Mouse (Mus musculus): ENCODE results near the gene Pde7b. TPM values are rescaled to one million over a fixed set of nuclear protein-coding genes. Genes with fewer than 3 reads are reported as not detected.

Gene Pde7b
- polyA plus RNA-seq, 2 experiments = 0.22 to 0.39 TPM

- Histone ChIP-seq H3K9me3 (ENCODE audit: control insufficient read depth, low read length) (no peaks in the 10 kb centered on the region), H3K4me3 (ENCODE audit: insufficient read depth in 1 of 2, low read depth in 2 of 2, low read length in 2 of 2) (no peak overlapping the region), H3K4me2 (ENCODE audit: low read depth) (no peak overlapping the region), H3K27ac (no peak overlapping the region), H3K4me1 (replicated peaks; ENCODE audit: control insufficient read depth in 2 of 2, insufficient read depth in 2 of 2, low read length in 1 of 2) (0 out of 4 replicates have a peak, but pooled peaks cover 0 to 2% of the 10 kb centered on the region in 2 experiments), H3K36me3 (replicated peaks; ENCODE audit: control insufficient read depth, insufficient read depth, low read depth) (no peaks in the 10 kb centered on the region), H3K27me3 (ENCODE audit: control insufficient read depth, insufficient read depth, low read length) (no peaks in the 10 kb centered on the region), H3K9ac (replicated peaks) (no peak overlapping the region)
- no peak for DNase-seq (ENCODE audit: low read depth in 3 of 3, low spot score in 3 of 3)
- 10% methylated on average over 1 of the region's 1 CpGs for WGBS (ENCODE audit: insufficient replicate concordance)
- no peak for TF ChIP-seq CTCF (IDR thresholded peaks at IDR 0.05; ENCODE audit: low read depth)
- no peak for TF ChIP-seq EP300 (IDR thresholded peaks at IDR 0.05; ENCODE audit: low read depth)
- ATAC-seq (ENCODE audit: insufficient read depth) = no peak
Observed at GRCm38 (mm10) chr10:20758939-20759338, 34.1 kb upstream of the Pde7b start.

- ATAC-seq (ENCODE audit: insufficient read depth) = no peak
- no peaks in the 10 kb centered on the region for H3K27me3 ChIP-seq (ENCODE audit: control insufficient read depth, insufficient read depth, low read length)
- no peak overlapping the region for H3K4me2 ChIP-seq (ENCODE audit: low read depth)
- no peak for DNase-seq (ENCODE audit: low read depth in 3 of 3, low spot score in 3 of 3)
- H3K9ac ChIP-seq (replicated peaks) = no peak overlapping the region
- 24% methylated on average over 6 of the region's 6 CpGs for WGBS (ENCODE audit: insufficient replicate concordance)
- no peaks in the 10 kb centered on the region for H3K9me3 ChIP-seq (ENCODE audit: control insufficient read depth, low read length)
- no peak overlapping the region for H3K4me3 ChIP-seq (ENCODE audit: insufficient read depth in 1 of 2, low read depth in 2 of 2, low read length in 2 of 2)
- H3K36me3 ChIP-seq (replicated peaks; ENCODE audit: control insufficient read depth, insufficient read depth, low read depth) = no peaks in the 10 kb centered on the region
- no peak overlapping the region for H3K27ac ChIP-seq
- TF ChIP-seq EP300 (IDR thresholded peaks at IDR 0.05; ENCODE audit: low read depth) = no peak
- no peak for TF ChIP-seq CTCF (IDR thresholded peaks at IDR 0.05; ENCODE audit: low read depth)
- H3K4me1 ChIP-seq (replicated peaks; ENCODE audit: control insufficient read depth in 2 of 2, insufficient read depth in 2 of 2, low read length in 1 of 2) = 0 out of 4 replicates have a peak, but pooled peaks cover 0 to 2% of the 10 kb centered on the region in 2 experiments
Observed at GRCm38 (mm10) chr10:20758259-20758658, 33.4 kb upstream of the Pde7b start.

DNA sequence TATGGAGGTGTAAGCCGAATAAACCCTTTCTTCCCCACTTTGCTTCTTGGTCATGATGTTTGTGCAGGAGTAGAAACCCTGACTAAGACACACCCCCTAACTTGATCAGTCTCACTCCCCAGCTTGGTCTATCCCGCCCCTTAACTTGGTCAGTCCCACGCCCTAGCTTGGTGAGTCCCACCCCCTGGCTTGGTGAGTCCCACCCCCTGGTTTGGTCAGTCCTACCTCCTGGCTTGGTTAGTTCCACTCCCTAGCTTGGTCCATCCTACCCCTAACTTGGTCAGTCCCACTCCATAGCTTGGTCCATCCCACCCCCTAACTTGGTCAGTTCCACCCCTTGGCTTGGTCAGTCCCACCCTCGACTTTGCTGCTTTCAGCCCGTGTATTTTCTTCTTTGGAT lies 31.3 kb upstream of the Pde7b start:
- Histone ChIP-seq H3K4me2 (ENCODE audit: low read depth) (no peak overlapping the region), H3K36me3 (replicated peaks; ENCODE audit: control insufficient read depth, insufficient read depth, low read depth) (no peaks in the 10 kb centered on the region), H3K9me3 (ENCODE audit: control insufficient read depth, low read length) (no peaks in the 10 kb centered on the region), H3K9ac (replicated peaks) (no peak overlapping the region), H3K4me1 (replicated peaks; ENCODE audit: control insufficient read depth in 2 of 2, insufficient read depth in 2 of 2, low read length in 1 of 2) (0 out of 4 replicates have a peak, but pooled peaks cover 0 to 2% of the 10 kb centered on the region in 2 experiments), H3K27me3 (ENCODE audit: control insufficient read depth, insufficient read depth, low read length) (no peaks in the 10 kb centered on the region), H3K27ac (no peak overlapping the region), H3K4me3 (ENCODE audit: insufficient read depth in 1 of 2, low read depth in 2 of 2, low read length in 2 of 2) (no peak overlapping the region)
- DNase-seq (ENCODE audit: low read depth in 3 of 3, low spot score in 3 of 3) (no peak), ATAC-seq (ENCODE audit: insufficient read depth) (no peak)
- 63% methylated on average over 5 of the region's 5 CpGs for WGBS (ENCODE audit: insufficient replicate concordance)
- no peak for TF ChIP-seq EP300 (IDR thresholded peaks at IDR 0.05; ENCODE audit: low read depth)
- no peak for TF ChIP-seq CTCF (IDR thresholded peaks at IDR 0.05; ENCODE audit: low read depth)

GRCm38 (mm10) chr10:20752883-20753282 lies 28.0 kb upstream of the Pde7b start:
- no peak for TF ChIP-seq CTCF (IDR thresholded peaks at IDR 0.05; ENCODE audit: low read depth)
- TF ChIP-seq EP300 (IDR thresholded peaks at IDR 0.05; ENCODE audit: low read depth) = no peak
- DNase-seq (ENCODE audit: low read depth in 3 of 3, low spot score in 3 of 3) = no peak
- Histone ChIP-seq H3K36me3 (replicated peaks; ENCODE audit: control insufficient read depth, insufficient read depth, low read depth) (no peaks in the 10 kb centered on the region), H3K4me3 (ENCODE audit: insufficient read depth in 1 of 2, low read depth in 2 of 2, low read length in 2 of 2) (no peak overlapping the region), H3K9me3 (ENCODE audit: control insufficient read depth, low read length) (no peaks in the 10 kb centered on the region), H3K4me2 (ENCODE audit: low read depth) (no peak overlapping the region), H3K4me1 (replicated peaks; ENCODE audit: control insufficient read depth in 2 of 2, insufficient read depth in 2 of 2, low read length in 1 of 2) (no peaks in the 10 kb centered on the region), H3K9ac (replicated peaks) (no peak overlapping the region), H3K27ac (no peak overlapping the region), H3K27me3 (ENCODE audit: control insufficient read depth, insufficient read depth, low read length) (no peaks in the 10 kb centered on the region)
- WGBS (ENCODE audit: insufficient replicate concordance) = 61% methylated on average over 1 of the region's 1 CpGs
- ATAC-seq (ENCODE audit: insufficient read depth) = no peak

DNA sequence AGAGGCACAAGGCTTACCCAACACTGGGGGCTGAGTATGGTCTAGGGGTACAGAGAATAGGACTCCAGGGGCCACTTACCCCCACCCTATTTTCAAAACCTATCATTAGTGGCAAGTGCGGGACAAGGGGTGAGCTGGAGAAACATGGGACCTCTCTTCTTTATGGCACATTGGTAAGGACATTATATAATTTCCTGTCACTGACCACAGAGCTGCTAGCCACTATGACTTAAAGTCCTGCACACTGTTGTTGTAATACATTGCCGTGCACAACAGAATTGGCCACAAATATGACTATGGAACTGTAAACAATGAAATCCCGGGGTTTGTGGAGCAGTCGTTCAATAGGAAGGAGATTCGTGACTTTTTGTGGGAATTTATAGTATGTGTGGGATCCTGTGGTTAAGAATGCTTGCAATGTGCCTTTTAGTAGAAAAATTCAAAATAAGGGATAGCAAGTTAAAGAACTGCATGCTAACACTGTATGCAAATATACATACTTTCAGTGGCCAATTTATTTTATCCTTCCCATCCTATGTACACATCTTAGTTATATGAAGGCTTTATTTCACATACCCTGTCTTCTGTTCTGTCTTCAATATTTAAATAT lies 25.9 kb upstream of the Pde7b start:
- Histone ChIP-seq H3K9me3 (ENCODE audit: control insufficient read depth, low read length) (no peaks in the 10 kb centered on the region), H3K36me3 (replicated peaks; ENCODE audit: control insufficient read depth, insufficient read depth, low read depth) (no peaks in the 10 kb centered on the region), H3K4me3 (ENCODE audit: insufficient read depth in 1 of 2, low read depth in 2 of 2, low read length in 2 of 2) (no peak overlapping the region), H3K27ac (no peak overlapping the region), H3K4me1 (replicated peaks; ENCODE audit: control insufficient read depth in 2 of 2, insufficient read depth in 2 of 2, low read length in 1 of 2) (peaks cover 2 to 6% of the 10 kb centered on the region in 2 experiments; a peak in 2 of 4 replicates), H3K27me3 (ENCODE audit: control insufficient read depth, insufficient read depth, low read length) (no peaks in the 10 kb centered on the region), H3K9ac (replicated peaks) (no peak overlapping the region), H3K4me2 (ENCODE audit: low read depth) (no peak overlapping the region)
- 59% methylated on average over 5 of the region's 5 CpGs for WGBS (ENCODE audit: insufficient replicate concordance)
- TF ChIP-seq CTCF (IDR thresholded peaks at IDR 0.05; ENCODE audit: low read depth) (no peak), EP300 (IDR thresholded peaks at IDR 0.05; ENCODE audit: low read depth) (no peak)
- no peak for DNase-seq (ENCODE audit: low read depth in 3 of 3, low spot score in 3 of 3)
- no peak for ATAC-seq (ENCODE audit: insufficient read depth)
